Mouse (Mus musculus): Measurements from ENCODE around the gene Tmem256. TPM values are rescaled to one million over a fixed set of nuclear protein-coding genes. Genes with fewer than 3 reads are reported as not detected.
A peak's percentile ranks its signal among the peaks of the same experiment; 100 is the strongest.

The Tmem256 gene
- polyA plus RNA-seq, 1 experiment from 2014 or later, result 314 TPM

GRCm38 (mm10) chr11:69864138-69864860 is 26.0 kb downstream of the Tmem256 start:
- H3K27ac ChIP-seq, result no peak overlapping the region
- H3K9me3 ChIP-seq (replicated peaks), result no peaks in the 10 kb centered on the region
- ATAC-seq (ENCODE audit: low FRiP score), result no peak
- H3K36me3 ChIP-seq, result no peaks in the 10 kb centered on the region
- 61% methylated on average over 8 of the region's 8 CpGs for WGBS
- H3K27me3 ChIP-seq, result peaks cover 10% of the 10 kb centered on the region
- H3K4me3 ChIP-seq, result no peak overlapping the region
- no peak overlapping the region for H3K9ac ChIP-seq
- no peaks in the 10 kb centered on the region for H3K4me1 ChIP-seq
- no peak overlapping the region for H3K4me2 ChIP-seq (replicated peaks)

- Histone ChIP-seq H3K4me3 (no peak overlapping the region), H3K4me2 (replicated peaks) (no peak overlapping the region), H3K36me3 (no peaks in the 10 kb centered on the region), H3K27me3 (0 out of 2 replicates have a peak, but pooled peaks cover 5% of the 10 kb centered on the region), H3K9ac (no peak overlapping the region), H3K4me1 (no peaks in the 10 kb centered on the region), H3K9me3 (replicated peaks) (no peaks in the 10 kb centered on the region), H3K27ac (no peak overlapping the region)
- whole genome bisulfite sequencing, result 87% methylated on average over 9 of the region's 9 CpGs
- ATAC-seq (ENCODE audit: low FRiP score), result no peak
Measured at GRCm38 (mm10) chr11:69865561-69865960, 27.2 kb downstream of the Tmem256 start.

- 74% methylated on average over 9 of the region's 9 CpGs for WGBS
- Histone ChIP-seq H3K4me3 (no peak overlapping the region), H3K27me3 (0 out of 2 replicates have a peak, but pooled peaks cover 5% of the 10 kb centered on the region), H3K36me3 (no peaks in the 10 kb centered on the region), H3K27ac (no peak overlapping the region), H3K9ac (no peak overlapping the region), H3K9me3 (replicated peaks) (no peaks in the 10 kb centered on the region), H3K4me2 (replicated peaks) (no peak overlapping the region), H3K4me1 (no peaks in the 10 kb centered on the region)
- no peak for ATAC-seq (ENCODE audit: low FRiP score)
Measured at GRCm38 (mm10) chr11:69867335-69867734, 29.0 kb downstream of the Tmem256 start.

DNA sequence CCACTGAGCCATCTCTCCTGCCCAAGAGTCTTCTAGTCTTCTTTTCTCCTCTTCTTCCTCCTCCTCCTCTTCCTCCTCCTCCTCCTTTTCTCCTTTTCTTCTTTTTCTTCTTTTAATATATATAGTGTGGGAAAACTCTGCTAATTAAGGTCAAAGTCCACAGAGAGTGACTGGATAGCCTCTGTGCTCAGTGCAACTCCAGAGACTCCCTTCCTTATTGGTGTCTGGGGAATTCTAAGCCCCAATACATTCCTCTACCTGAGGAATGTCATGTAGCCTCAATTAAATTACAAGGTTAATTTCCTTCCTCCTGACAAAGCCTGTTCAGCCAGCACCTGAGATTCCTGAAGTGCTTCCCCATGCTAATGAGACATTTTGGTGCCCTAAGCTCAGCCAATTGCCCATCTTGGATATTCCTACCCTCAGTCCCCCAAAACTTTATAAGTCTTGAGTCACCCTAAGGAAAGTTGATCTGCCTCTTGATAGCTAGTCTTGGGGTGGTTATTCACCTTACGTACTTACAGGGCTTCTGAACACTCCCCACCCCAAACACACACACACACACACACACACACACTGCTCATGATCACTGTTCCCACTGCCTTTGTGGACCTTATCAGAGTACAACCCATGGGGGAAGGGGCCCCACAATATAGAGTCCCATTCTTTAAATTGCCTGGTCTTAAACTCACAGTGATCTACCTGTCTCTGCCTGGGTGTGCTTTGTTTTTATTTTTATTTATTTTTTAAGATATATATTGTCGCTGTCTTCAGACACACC is 32.2 kb downstream of the Tmem256 start:
- H3K9me3 ChIP-seq (replicated peaks), result no peaks in the 10 kb centered on the region
- WGBS, result 95% methylated on average over 2 of the region's 2 CpGs
- no peak overlapping the region for H3K9ac ChIP-seq
- H3K4me1 ChIP-seq, result no peaks in the 10 kb centered on the region
- H3K4me2 ChIP-seq (replicated peaks), result no peak overlapping the region
- H3K27ac ChIP-seq, result no peak overlapping the region
- no peak overlapping the region for H3K4me3 ChIP-seq
- peaks cover 5% of the 10 kb centered on the region; the same call in 1 of the 2 replicates for H3K27me3 ChIP-seq
- no peak for ATAC-seq (ENCODE audit: low FRiP score)
- H3K36me3 ChIP-seq, result no peaks in the 10 kb centered on the region

- H3K36me3 ChIP-seq, result no peaks in the 10 kb centered on the region
- no peak overlapping the region for H3K4me3 ChIP-seq
Measured at GRCm38 (mm10) chr11:69871822-69872221, 33.5 kb downstream of the Tmem256 start.

DNA sequence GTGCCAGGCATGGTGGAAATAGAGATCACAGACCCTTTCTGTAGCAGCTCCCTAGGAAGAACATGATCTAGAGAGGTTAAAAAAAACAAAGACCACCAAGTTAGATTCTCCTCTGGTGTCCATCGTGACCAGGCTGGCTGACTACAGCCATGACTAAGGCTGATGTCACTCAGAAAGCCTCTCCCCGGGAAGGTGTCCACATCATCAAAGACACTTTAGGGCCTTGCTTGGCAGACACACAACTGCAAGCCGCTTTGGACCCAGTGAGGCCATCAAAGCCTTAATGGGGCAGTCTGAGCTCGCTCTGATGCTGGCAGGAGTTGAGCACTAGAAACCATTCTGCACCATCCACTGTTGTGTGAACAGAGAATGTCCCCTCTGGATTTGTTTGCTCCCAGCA is 34.1 kb downstream of the Tmem256 start:
- WGBS, result 87% methylated on average over 4 of the region's 4 CpGs

More at GRCm38 (mm10) chr11:69871822-69872221, 33.5 kb downstream of the Tmem256 start:
- Histone ChIP-seq H3K9ac (no peak overlapping the region), H3K27me3 (peaks cover 4% of the 10 kb centered on the region; the same call in 1 of the 2 replicates), H3K27ac (no peak overlapping the region), H3K4me1 (no peaks in the 10 kb centered on the region), H3K9me3 (replicated peaks) (no peaks in the 10 kb centered on the region), H3K4me2 (replicated peaks) (no peak overlapping the region)
- no peak for ATAC-seq (ENCODE audit: low FRiP score)
- 86% methylated on average over 7 of the region's 7 CpGs for WGBS

DNA sequence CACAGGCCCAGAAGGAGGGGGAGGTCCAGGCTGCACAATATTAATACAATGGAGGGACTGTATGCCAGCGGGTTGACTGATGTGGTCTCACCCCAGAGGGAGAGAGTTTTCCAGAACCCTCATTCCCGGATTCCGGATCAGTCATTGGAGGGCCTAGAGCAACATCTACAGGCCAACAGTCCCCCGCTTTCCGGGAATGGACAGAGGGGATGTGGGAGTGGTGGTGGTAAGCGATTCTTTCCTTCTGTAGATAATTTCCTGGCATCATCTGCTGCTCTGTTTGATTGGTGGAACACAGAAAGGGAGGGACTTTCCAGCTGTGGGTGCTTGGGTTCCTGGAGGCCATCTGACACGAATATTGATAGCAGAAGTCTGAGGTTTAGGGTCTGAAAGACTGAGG is 37.9 kb downstream of the Tmem256 start:
- Histone ChIP-seq H3K4me2 (replicated peaks) (no peak overlapping the region), H3K9ac (no peak overlapping the region), H3K27me3 (peaks cover 12% of the 10 kb centered on the region), H3K9me3 (replicated peaks) (no peaks in the 10 kb centered on the region), H3K27ac (peak overlapping the region; percentile 17; the same call in 1 of the 2 replicates), H3K4me1 (peaks cover 24% of the 10 kb centered on the region), H3K36me3 (no peaks in the 10 kb centered on the region), H3K4me3 (no peak overlapping the region)
- ATAC-seq (ENCODE audit: low FRiP score), result no peak
- WGBS, result 67% methylated on average over 7 of the region's 7 CpGs

More for the DNA sequence above, 34.1 kb downstream of the Tmem256 start:
- no peak overlapping the region for H3K27ac ChIP-seq
- no peak overlapping the region for H3K9ac ChIP-seq
- H3K27me3 ChIP-seq, result no peaks in the 10 kb centered on the region; the same call in 1 of the 2 replicates
- H3K4me2 ChIP-seq (replicated peaks), result no peak overlapping the region
- no peak for ATAC-seq (ENCODE audit: low FRiP score)
- no peak overlapping the region for H3K4me3 ChIP-seq
- peaks cover 5% of the 10 kb centered on the region for H3K4me1 ChIP-seq
- H3K36me3 ChIP-seq, result no peaks in the 10 kb centered on the region
- no peaks in the 10 kb centered on the region for H3K9me3 ChIP-seq (replicated peaks)

DNA sequence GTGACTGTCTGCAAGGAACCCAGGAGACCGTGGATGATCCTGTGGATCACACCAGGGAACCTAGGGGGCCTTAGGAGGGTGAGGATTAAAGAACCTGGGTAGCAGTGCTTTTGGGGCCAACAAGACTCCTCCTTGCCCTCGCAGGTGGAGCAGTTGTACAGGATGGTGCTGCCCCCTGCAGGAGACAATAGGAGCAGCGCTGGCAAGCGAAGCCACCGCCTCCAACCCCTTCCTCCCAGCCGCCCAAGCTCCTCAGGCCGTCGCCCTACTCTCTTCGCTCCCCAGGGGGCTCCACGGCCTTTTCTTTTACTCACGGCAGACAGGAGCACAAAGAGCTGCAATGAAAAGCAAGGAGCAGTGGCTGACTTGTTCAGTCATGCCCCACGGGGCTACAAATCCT is 38.6 kb downstream of the Tmem256 start:
- Histone ChIP-seq H3K4me2 (replicated peaks) (peak overlapping the region; percentile 44), H3K4me1 (peaks cover 27% of the 10 kb centered on the region), H3K4me3 (0 out of 2 replicates have a peak overlapping the region, but pooled peaks have one; percentile 6), H3K9me3 (replicated peaks) (no peaks in the 10 kb centered on the region), H3K27ac (no peak overlapping the region), H3K27me3 (peaks cover 16% of the 10 kb centered on the region), H3K36me3 (no peaks in the 10 kb centered on the region), H3K9ac (peak overlapping the region; percentile 29; the same call in 1 of the 2 replicates)
- 0 out of 2 replicates have a peak, but pooled peaks have one; percentile 34 for ATAC-seq (ENCODE audit: low FRiP score)
- WGBS, result under 1% methylated on average over 12 of the region's 12 CpGs

GRCm38 (mm10) chr11:69877878-69878277 is 39.6 kb downstream of the Tmem256 start, which contains the start of gene Tmem95:
Tmem95 (minus strand) TSS chr11:69878018.
- Histone ChIP-seq H3K9me3 (replicated peaks) (no peaks in the 10 kb centered on the region), H3K9ac (peak within 1 kb of the TSS; percentile 29; the same call in 1 of the 2 replicates), H3K27me3 (peaks cover 24% of the 10 kb centered on the region), H3K36me3 (no peaks in the 10 kb centered on the region), H3K4me2 (replicated peaks) (peak within 1 kb of the TSS; percentile 44), H3K27ac (no peak within 1 kb of the TSS; the same call in 1 of the 2 replicates), H3K4me3 (0 out of 2 replicates have a peak within 1 kb of the TSS, but pooled peaks have one; percentile 6), H3K4me1 (peaks cover 27% of the 10 kb centered on the region)
- WGBS, result 92% methylated on average over 11 of the region's 11 CpGs
- no peak for ATAC-seq (ENCODE audit: low FRiP score)

GRCm38 (mm10) chr11:69878399-69878798 is 40.1 kb downstream of the Tmem256 start:
- H3K36me3 ChIP-seq, result no peaks in the 10 kb centered on the region
- H3K4me1 ChIP-seq, result peaks cover 27% of the 10 kb centered on the region
- no peak overlapping the region for H3K4me2 ChIP-seq (replicated peaks)
- no peaks in the 10 kb centered on the region for H3K9me3 ChIP-seq (replicated peaks)
- no peak overlapping the region for H3K27ac ChIP-seq
- H3K9ac ChIP-seq, result 0 out of 2 replicates have a peak overlapping the region, but pooled peaks have one; percentile 18
- WGBS, result 82% methylated on average over 3 of the region's 3 CpGs
- ATAC-seq (ENCODE audit: low FRiP score), result no peak
- no peak overlapping the region for H3K4me3 ChIP-seq
- peaks cover 24% of the 10 kb centered on the region for H3K27me3 ChIP-seq

DNA sequence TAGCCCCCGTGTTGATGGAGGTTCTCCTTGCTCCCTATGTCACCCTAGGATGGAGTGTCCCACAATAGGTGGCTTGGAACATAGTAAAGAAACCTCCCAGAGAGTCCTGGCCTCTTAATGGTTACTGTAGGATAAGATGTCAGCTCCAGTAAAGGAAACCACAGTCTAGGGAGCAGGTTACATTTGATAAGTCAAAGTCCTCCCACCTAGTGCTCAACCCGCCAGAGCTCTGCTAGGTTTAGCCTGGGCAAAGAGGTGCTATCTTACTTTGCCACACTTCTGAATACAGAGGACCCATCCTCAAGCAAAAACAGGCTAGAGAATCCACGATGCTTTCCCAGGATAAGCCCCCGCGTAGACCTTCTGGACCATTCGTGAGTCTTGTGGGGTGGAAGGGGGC is 40.6 kb downstream of the Tmem256 start:
- no peak for ATAC-seq (ENCODE audit: low FRiP score)
- H3K4me2 ChIP-seq (replicated peaks), result no peak overlapping the region
- no peaks in the 10 kb centered on the region for H3K9me3 ChIP-seq (replicated peaks)
- no peak overlapping the region for H3K9ac ChIP-seq
- no peak overlapping the region for H3K4me3 ChIP-seq
- no peak overlapping the region for H3K27ac ChIP-seq
- WGBS, result 88% methylated on average over 6 of the region's 6 CpGs
- H3K36me3 ChIP-seq, result no peaks in the 10 kb centered on the region
- peaks cover 24% of the 10 kb centered on the region for H3K27me3 ChIP-seq
- peaks cover 27% of the 10 kb centered on the region for H3K4me1 ChIP-seq

DNA sequence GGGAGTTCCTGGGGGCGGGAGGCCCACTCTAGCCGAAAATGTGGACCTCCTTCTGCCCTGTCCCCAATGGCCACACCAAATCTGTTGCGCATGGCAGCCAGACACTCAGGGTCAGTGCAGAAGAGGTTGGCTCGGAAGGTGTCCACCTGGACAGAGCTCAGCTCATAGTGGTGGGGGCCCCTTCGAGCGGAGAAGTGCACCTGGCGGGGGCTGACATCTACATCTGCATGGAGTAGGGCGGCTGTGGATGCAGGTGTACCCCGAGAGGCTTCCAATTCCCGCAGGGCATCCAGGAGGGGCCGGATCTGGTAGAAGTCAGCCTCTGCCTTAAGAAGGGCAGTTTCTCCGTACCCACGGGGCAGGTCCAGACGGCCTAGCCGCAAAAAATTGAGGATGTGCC is 41.4 kb downstream of the Tmem256 start:
- 51% methylated on average over 15 of the region's 15 CpGs for WGBS
- ATAC-seq (ENCODE audit: low FRiP score), result no peak
- no peak overlapping the region for H3K9ac ChIP-seq
- peaks cover 27% of the 10 kb centered on the region for H3K4me1 ChIP-seq
- peaks cover 24% of the 10 kb centered on the region for H3K27me3 ChIP-seq
- H3K36me3 ChIP-seq, result no peaks in the 10 kb centered on the region
- H3K4me2 ChIP-seq (replicated peaks), result peak overlapping the region; percentile 83
- H3K9me3 ChIP-seq (replicated peaks), result no peaks in the 10 kb centered on the region
- no peak overlapping the region for H3K27ac ChIP-seq
- peak overlapping the region; percentile 44 for H3K4me3 ChIP-seq
